Mouse (Mus musculus) ES-Bruce4 (cell line): ENCODE results near the gene Arhgap40. TPM values are rescaled to one million over a fixed set of nuclear protein-coding genes. Genes with fewer than 3 reads are reported as not detected.

ENCODE experiments used
- H3K27ac ChIP-seq: 2 replicates; pipeline ENCODE4 v1.5.1; 2012; ENCODE audit warnings: low read length, inconsistent platforms; ENCODE audit not compliant: insufficient read depth
- H3K27me3 ChIP-seq: 2 replicates; pipeline ENCODE4 v1.6.1; 2012; ENCODE audit warnings: mild to moderate bottlenecking, low read length, inconsistent platforms; ENCODE audit not compliant: control insufficient read depth, poor library complexity, insufficient read depth, severe bottlenecking
- H3K36me3 ChIP-seq: 2 replicates; pipeline ENCODE4 v1.6.1; 2012; ENCODE audit warnings: inconsistent platforms, mild to moderate bottlenecking, low read length, moderate library complexity; ENCODE audit not compliant: control insufficient read depth, poor library complexity, insufficient read depth, severe bottlenecking
- H3K4me1 ChIP-seq: one replicate; pipeline ENCODE4 v1.8.1; 2011; ENCODE audit warnings: low read length; ENCODE audit not compliant: control insufficient read depth, insufficient read depth
- H3K4me3 ChIP-seq: 2 replicates; pipeline ENCODE4 v1.5.1; 2011; ENCODE audit warnings: low read depth, mild to moderate bottlenecking, low read length
- H3K9ac ChIP-seq: 2 replicates; pipeline ENCODE4 v1.6.1; 2012; ENCODE audit warnings: low read depth, mild to moderate bottlenecking, inconsistent platforms; ENCODE audit not compliant: poor library complexity, severe bottlenecking
- H3K9me3 ChIP-seq: replicated peaks from 2 replicates; pipeline ENCODE4 v1.6.1; 2012; ENCODE audit warnings: mild to moderate bottlenecking, low read length, inconsistent platforms; ENCODE audit not compliant: control insufficient read depth, poor library complexity, insufficient read depth, severe bottlenecking
- CTCF ChIP-seq: IDR thresholded peaks from one replicate; pipeline ENCODE4 v1.8.1; 2011; ENCODE audit warnings: low read depth, low read length
- EP300 ChIP-seq: IDR thresholded peaks from 2 replicates; pipeline ENCODE4 v1.6.1; 2011; ENCODE audit warnings: low read depth, low read length; ENCODE audit not compliant: insufficient read depth
- POLR2A ChIP-seq: IDR thresholded peaks from one replicate; pipeline ENCODE4 v1.8.1; 2011; ENCODE audit warnings: low read length; ENCODE audit not compliant: insufficient read depth
- polyA plus RNA-seq: library from polyadenylated mRNA; stranded (reverse); fragments of >200 nt; gene quantifications from 2 replicates; pipeline ENCODE4 v1.2.4, GENCODE M21; 2011; ENCODE audit warnings: low read depth; ENCODE audit not compliant: missing spikeins, insufficient read depth, insufficient read length

Gene Arhgap40
- polyA plus RNA-seq, 1 experiment, result not detected

DNA sequence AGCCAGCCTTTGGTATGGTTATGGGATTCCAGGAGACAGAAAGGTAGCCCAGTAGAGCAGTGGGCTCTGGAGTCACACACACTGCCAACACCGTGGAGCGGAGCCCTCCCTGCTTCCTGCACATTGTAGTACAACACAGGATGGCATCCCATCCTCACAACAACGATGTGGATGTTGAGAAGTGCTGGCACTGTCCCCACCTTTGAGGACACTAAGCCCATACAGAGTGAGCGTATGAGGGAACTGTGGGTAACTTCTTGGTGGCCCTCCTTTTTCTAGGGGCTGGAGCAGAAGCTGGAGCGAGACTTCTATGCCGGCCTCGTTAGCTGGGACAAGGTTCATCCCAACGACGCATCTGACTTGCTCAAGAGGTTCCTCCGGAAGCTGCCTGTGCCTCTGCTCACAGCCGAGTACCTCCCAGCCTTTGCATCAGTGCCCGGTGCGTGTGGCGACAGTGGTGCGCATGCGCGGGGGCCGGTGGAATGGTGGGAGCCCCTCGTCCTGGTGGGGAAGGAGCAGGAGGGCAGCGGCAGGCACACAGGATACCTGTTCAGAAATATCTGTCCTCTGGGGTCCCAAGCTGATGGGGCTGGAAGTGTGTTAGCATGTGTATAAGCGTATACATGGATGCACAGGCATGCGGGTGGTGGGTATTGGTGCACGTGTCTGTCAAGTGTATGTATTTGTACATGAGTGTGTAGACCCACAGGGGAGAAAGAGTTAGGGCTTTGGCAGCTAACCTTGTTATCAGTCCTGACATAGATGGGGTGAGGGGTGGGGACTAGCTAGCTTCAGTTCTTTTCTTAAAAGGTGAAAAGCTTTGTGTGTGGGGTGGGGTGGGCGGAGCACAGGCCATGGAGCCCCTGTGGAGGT, 27.1 kb downstream of the Arhgap40 start:
- Histone ChIP-seq H3K9ac (no peak overlapping the region), H3K9me3 (no peaks in the 10 kb centered on the region), H3K36me3 (no peaks in the 10 kb centered on the region), H3K27me3 (no peaks in the 10 kb centered on the region), H3K27ac (no peak overlapping the region), H3K4me3 (no peak overlapping the region), H3K4me1 (peaks cover 3% of the 10 kb centered on the region)
- TF ChIP-seq POLR2A, result no peak
- TF ChIP-seq EP300, result no peak
- TF ChIP-seq CTCF, result no peak

DNA sequence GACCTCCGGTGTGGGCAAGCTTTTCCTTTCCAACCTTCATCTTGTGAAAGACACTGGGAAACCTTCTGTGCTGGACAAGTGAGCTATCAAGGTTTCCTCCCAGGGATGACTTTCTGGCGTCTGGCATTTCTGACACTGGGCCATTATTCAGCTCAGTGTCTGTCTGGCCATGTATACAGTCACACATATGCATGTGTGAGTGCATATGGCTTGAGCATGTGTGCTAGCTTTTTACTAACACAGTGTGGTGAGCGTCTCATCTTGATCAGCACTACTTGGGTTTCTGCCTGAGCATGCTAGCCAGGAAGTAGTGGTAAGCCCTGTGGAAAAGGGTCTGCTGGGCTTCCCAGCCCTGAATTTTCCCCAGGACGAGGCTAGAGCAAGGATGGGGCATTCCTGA, 28.7 kb downstream of the Arhgap40 start:
- H3K9ac ChIP-seq, result no peak overlapping the region
- H3K27ac ChIP-seq, result no peak overlapping the region
- no peak for TF ChIP-seq EP300
- no peak for TF ChIP-seq POLR2A
- TF ChIP-seq CTCF, result no peak
- no peak overlapping the region for H3K4me3 ChIP-seq
- no peaks in the 10 kb centered on the region for H3K9me3 ChIP-seq
- H3K36me3 ChIP-seq, result no peaks in the 10 kb centered on the region
- no peaks in the 10 kb centered on the region for H3K27me3 ChIP-seq
- H3K4me1 ChIP-seq, result peaks cover 3% of the 10 kb centered on the region

GRCm38 (mm10) chr2:158545266-158545665, 32.7 kb downstream of the Arhgap40 start:
- Histone ChIP-seq H3K27ac (no peak overlapping the region), H3K9me3 (no peaks in the 10 kb centered on the region), H3K4me3 (no peak overlapping the region), H3K4me1 (peaks cover 6% of the 10 kb centered on the region), H3K36me3 (no peaks in the 10 kb centered on the region), H3K27me3 (no peaks in the 10 kb centered on the region), H3K9ac (no peak overlapping the region)
- TF ChIP-seq EP300 (no peak), POLR2A (no peak), CTCF (no peak)

GRCm38 (mm10) chr2:158546751-158547150, 34.2 kb downstream of the Arhgap40 start:
- Histone ChIP-seq H3K4me1 (peaks cover 5% of the 10 kb centered on the region), H3K27me3 (no peaks in the 10 kb centered on the region), H3K9ac (peak overlapping the region; percentile 16; the same call in 1 of the 2 replicates), H3K27ac (no peak overlapping the region), H3K4me3 (no peak overlapping the region), H3K36me3 (no peaks in the 10 kb centered on the region), H3K9me3 (no peaks in the 10 kb centered on the region)
- no peak for TF ChIP-seq EP300
- TF ChIP-seq CTCF, result peak; percentile 83

DNA sequence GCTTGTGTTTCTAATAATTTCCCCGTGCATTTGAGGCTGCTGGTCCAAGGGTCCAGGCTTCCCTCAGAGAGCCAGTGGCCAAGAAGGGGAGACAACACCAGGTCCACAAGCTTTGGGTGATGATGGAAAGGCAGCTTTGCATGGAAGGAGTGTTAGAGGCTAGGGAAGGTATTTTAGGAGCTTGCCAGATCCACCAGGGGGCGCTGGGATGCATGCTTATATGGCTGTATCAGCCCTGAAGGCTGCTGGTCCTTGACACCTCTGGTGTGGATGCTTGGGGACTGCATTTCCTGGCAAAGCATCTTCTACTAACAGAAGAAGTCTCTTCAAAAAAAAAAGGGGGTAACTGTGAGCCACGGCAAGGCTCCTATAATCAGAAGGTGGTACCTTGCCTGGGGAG, 37.5 kb downstream of the Arhgap40 start:
- TF ChIP-seq CTCF, result peak; percentile 78
- no peak for TF ChIP-seq EP300
- TF ChIP-seq POLR2A, result no peak
- Histone ChIP-seq H3K4me1 (peaks cover 2% of the 10 kb centered on the region), H3K9ac (no peak overlapping the region), H3K4me3 (no peak overlapping the region), H3K27ac (no peak overlapping the region), H3K36me3 (no peaks in the 10 kb centered on the region), H3K27me3 (no peaks in the 10 kb centered on the region), H3K9me3 (no peaks in the 10 kb centered on the region)

DNA sequence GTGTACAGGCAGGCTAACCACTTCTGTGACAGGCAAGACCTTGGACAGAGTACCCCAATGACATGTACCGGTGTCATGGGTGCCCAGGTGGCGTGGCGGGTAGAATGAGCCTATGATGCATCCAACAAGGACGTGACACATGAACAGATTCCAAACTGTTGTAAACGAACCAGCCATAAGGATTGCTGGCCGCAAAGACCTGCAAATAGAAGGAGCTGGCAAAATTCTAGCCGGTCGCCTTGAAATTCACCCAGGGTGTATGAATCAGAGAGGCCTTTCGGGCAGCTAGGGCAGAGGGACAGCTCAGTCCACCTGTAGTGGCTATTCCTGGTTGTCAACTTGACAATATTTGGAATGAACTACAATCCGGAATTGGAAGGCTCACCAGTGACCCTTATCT, 41.8 kb downstream of the Arhgap40 start:
- no peaks in the 10 kb centered on the region for H3K27me3 ChIP-seq

More for the DNA sequence above, 41.8 kb downstream of the Arhgap40 start:
- H3K36me3 ChIP-seq, result no peaks in the 10 kb centered on the region
- no peaks in the 10 kb centered on the region for H3K9me3 ChIP-seq
- no peak overlapping the region for H3K9ac ChIP-seq
- no peak overlapping the region for H3K27ac ChIP-seq
- no peak overlapping the region for H3K4me3 ChIP-seq
- no peaks in the 10 kb centered on the region for H3K4me1 ChIP-seq
- TF ChIP-seq CTCF (no peak), EP300 (no peak), POLR2A (no peak)
